Mouse (Mus musculus): ENCODE measurements around the gene Metrnl. TPM values are rescaled to one million over a fixed set of nuclear protein-coding genes. Genes with fewer than 3 reads are reported as not detected.

The Metrnl gene
- total RNA-seq, 4 experiments from 2014 or later, result 9.0 to 14.8 (median 12.3) TPM

- no peak for DNase-seq (ENCODE audit: low spot score in 2 of 2)
Measured at GRCm38 (mm10) chr11:121685491-121686001, 15.8 kb upstream of the Metrnl start.

- no peak for DNase-seq (ENCODE audit: low spot score in 2 of 2)
Measured at GRCm38 (mm10) chr11:121686091-121686490, 15.3 kb upstream of the Metrnl start.

- DNase-seq (ENCODE audit: low spot score in 2 of 2), result no peak
Measured at GRCm38 (mm10) chr11:121686674-121687073, 14.7 kb upstream of the Metrnl start.

GRCm38 (mm10) chr11:121688024-121688423, 13.3 kb upstream of the Metrnl start:
- DNase-seq (ENCODE audit: low spot score in 2 of 2), result no peak

DNA sequence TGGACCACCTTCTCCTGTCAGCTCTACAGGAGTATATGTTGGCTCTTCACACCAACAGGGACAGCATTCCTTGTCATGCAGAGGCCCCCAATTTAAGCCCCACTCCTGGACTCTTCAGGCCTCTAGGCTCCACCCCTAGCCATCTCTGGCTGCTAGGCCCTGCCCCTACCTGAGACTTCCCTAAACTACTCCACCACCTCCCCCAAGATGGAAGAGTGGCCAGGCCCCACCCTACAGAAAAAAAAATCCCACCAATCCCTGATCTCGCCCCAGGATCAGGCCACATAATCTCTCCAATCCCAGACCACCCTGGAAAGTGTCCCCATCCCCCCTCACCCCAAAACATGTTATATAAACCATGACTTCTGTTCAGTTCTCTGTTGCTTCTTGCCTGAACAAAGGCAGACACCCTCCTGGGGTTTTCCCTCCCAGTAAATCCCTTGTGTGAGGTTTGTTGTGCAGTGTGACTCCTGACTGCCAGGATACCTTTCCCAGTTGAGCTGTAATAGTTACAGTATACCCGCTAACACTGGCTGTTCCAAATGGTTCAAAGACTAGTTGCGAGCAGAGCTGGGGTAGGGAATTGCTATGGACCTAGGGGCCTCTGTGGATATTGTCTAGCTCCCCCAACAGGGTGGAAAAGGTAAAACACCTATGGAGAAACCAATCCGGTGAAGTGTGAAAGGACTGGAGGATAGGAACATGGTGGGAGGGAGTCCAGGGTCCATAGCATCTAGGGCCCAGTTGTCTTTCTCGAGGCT, 5.9 kb upstream of the Metrnl start:
- no peak for DNase-seq (ENCODE audit: low spot score in 2 of 2)

GRCm38 (mm10) chr11:121697271-121697670, 4.1 kb upstream of the Metrnl start:
- no peak for DNase-seq (ENCODE audit: low spot score in 2 of 2)

DNA sequence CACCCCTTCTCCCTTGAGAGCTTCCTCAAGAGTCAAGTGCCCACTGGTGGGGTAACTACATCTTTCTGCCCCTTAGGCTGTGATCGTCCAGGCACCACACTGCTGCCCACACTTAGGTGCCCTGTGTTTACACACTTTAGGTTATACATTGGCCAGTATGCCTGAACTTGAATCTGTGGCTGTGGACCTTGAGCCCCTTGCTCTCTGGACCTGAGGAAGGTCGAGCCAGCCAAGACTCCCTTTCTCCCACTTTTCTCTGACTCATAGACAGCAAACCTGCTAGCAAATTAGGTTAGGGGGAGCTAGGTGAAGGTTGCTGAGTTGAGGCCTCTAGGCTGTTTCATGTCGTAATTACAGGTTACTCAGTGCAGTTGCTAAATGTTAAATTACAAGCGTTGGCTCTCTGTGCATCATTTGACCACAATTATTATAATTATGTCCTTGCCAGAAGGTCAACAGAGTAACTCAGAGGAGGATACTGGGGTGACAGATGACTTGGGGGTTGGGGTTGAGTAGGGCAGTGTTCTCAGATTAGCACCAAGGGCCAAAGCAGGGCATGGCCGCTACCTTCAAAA, 2.9 kb upstream of the Metrnl start:
- DNase-seq (ENCODE audit: low spot score in 2 of 2), result no peak

DNA sequence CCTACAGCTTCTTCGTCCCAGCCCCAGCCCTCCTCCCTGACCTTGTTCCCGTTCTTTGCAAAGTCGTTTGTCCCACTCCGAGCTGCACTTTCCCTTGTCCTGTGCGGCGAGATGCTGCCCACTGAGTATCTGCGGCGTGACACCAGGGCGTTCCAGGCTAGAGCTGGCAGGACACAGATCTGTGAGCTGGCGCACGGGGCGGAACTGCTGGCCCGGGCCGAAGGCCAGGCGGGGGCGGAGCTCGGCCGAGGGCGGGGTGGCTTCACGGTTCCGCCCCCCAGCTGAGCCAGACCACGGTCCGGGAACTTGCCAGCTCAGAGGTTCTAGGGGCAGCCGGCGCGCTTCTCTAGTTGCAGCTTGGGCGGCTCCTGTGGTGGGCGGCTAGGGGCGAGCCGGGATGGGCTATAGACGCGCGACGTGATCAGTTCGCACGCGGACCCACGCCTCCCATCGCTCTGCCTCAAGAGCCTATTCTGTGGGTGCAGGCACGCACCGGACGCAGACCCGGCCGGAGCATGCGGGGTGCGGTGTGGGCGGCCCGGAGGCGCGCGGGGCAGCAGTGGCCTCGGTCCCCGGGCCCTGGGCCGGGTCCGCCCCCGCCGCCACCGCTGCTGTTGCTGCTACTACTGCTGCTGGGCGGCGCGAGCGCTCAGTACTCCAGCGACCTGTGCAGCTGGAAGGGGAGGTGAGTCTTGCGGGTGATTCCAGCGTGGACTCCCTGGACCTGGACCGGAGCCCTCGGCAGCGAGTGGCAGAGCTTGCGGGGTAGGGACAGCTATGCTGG, 959 bp downstream of the Metrnl start:
- peak; percentile 62 to 73 for DNase-seq (ENCODE audit: low spot score in 2 of 2)

- DNase-seq (ENCODE audit: low spot score in 2 of 2), result peak; percentile 34 to 42
Measured at GRCm38 (mm10) chr11:121702895-121703618, 1.7 kb downstream of the Metrnl start.

DNA sequence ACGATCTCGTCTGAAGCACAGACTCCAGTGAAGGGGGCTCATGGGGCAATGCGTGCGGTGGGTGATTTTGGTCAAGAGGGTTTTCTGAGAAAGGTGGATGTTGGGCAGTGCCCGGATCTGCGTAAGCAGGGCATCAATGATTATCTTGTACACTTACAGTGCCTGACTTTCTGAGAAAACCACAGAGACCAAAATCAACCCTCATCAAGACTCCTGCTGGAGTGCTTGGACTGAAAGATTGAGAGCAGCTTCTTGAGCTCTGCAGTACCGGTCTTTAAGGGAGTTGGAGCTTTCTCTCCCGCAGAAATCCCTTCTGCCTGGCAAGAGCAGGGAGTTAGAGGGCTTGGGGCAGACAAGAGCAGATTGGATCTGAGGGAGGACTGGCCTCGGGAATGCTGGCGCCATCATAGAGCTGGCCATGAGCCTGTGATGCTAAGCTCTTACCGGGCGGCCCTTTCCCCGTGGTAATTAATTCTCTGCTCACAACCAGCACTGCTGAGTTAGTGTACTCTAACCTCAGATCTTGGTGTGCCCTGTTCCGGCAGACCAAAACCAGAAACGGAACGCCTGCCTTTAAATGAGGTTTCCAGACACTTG, 2.4 kb downstream of the Metrnl start:
- DNase-seq (ENCODE audit: low spot score in 2 of 2), result no peak

- no peak for DNase-seq (ENCODE audit: low spot score in 2 of 2)
Measured at GRCm38 (mm10) chr11:121706521-121707005, 5.2 kb downstream of the Metrnl start.

DNA sequence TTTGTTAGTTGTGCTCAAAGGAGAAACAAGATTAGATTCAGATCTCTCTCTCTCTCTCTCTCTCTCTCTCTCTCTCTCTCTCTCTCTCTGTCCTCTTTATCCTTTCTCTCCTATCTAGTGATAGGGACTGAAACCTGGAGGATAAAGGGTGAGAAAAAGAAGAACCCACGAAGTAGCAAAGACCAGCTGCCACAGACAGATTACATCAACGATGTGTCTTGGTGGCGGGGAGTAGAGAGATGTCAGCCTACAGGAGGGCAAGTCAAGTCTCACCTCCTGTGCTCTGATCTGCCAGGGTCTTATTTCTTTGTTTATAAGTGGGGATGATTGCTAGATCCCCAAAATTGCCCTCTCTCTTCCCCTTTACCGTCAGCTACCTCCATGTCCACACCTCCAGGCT, 7.9 kb downstream of the Metrnl start:
- DNase-seq (ENCODE audit: low spot score in 2 of 2), result no peak

GRCm38 (mm10) chr11:121710245-121710644, 8.9 kb downstream of the Metrnl start:
- DNase-seq (ENCODE audit: low spot score in 2 of 2), result no peak

DNA sequence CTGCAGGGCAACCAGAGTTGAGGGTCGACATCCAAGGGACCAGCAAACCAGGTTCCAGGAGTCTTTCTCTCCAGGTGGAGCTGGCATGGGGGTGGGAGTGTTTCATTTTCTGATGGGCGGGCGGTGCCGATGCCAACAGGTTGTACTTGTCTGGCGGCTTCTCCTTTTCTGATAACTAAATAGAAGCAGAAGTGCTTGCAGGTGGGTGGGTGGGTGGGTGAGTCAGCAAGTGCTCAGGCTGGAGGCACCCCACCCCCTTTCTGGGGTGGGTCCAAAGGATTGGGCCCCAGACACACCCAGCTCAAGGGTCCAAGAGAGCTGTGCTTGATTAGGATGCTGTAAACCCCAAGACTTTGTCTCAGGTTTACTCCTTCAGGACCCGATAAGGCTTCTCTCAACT, 11.6 kb downstream of the Metrnl start:
- no peak for DNase-seq (ENCODE audit: low spot score in 2 of 2)

DNA sequence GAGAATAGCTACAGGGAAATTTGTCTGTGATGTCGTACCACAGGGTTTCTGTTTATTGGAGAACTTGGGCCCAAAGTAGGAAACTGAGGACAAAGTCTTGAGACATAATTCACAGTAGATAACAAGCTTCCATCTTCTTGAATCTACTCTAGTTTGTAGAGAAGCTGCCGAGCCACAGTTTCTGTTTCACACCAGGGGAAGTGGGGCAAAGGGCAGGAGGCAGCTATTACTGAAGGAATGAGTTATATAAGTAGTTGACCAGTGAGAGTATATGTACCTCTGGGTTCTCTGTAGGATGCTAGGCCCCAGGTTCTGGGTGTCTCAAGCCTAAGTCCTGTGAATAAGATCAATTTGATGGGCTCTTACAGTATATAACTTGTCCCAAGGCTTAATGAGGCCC, 12.2 kb downstream of the Metrnl start:
- no peak for DNase-seq (ENCODE audit: low spot score in 2 of 2)

DNA sequence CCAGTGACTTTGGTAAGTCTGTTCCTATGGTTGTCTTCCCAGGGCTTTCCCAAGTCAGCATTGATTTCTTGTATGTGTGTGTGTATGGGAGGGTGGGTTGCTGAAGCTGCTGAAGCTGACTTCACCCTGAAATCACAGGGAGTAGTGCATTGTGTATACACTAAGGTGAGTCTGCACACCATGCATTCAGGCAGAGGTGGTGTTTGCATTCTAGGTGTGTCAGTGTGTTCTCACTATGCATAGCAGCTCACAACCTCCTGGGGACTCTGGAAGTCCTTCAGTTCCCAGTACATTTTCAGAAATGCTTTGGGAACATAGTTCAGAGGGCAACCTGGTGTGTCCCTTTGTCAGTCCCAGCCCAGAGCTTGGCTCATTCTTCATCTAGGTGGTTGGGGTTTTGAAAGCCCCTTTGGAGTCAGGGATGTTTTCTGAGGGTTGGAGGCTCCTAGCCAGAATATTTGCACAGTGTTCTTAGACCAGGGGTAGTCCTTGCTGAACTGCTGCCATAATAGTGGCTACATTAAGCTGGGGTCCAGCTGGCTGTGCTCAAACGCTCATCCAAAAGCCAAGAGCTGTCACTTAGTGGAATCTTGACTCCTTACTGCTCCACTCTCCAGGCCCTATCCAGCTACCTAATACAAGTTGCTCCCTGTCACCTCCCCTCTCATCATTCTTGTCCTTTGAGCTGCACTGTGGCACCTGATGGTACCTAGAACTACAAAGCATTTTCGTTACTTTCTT, 13.6 kb downstream of the Metrnl start:
- DNase-seq (ENCODE audit: low spot score in 2 of 2), result no peak

DNA sequence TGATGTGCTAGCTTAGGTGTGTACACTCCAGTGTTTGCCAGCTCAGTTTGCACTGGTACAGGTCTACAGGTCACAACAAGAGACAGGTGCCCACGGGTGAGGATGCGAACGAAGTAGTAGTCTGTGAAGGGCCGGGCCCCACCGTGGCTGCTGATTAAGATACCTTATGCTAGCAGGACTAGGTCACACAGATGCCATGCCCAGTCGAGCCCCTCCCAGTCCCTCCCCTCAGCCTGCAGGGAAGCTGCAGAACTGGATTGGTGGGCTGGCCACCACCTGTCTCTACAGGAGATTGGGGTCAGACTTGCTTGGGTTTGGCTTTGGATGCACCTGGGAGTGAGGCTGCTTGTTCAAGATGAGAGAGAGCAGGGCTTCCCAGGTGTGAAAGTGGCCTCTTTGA, 16.4 kb downstream of the Metrnl start:
- DNase-seq (ENCODE audit: low spot score in 2 of 2), result no peak

- DNase-seq (ENCODE audit: low spot score in 2 of 2), result no peak
Measured at GRCm38 (mm10) chr11:121720752-121721151, 19.4 kb downstream of the Metrnl start.

DNA sequence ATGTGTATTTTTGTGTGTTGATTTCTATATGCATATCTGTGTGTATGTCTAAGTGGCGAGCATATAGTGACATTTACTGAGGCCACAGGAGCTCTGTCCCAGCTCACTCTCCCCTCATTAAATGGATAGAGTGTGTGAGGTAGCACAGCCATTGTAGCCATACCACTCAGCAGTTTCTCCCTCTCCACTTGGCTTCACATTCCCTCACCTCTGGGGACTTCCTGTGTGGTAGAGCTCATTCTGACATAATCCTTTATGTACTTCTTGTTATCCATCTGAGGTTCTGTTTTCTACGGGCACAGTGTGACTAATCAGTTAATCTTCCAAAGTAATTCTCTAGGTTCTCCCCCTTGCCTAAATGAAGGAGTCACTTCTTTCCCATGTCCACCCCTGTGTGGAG, 21.1 kb downstream of the Metrnl start:
- DNase-seq (ENCODE audit: low spot score in 2 of 2), result no peak

DNA sequence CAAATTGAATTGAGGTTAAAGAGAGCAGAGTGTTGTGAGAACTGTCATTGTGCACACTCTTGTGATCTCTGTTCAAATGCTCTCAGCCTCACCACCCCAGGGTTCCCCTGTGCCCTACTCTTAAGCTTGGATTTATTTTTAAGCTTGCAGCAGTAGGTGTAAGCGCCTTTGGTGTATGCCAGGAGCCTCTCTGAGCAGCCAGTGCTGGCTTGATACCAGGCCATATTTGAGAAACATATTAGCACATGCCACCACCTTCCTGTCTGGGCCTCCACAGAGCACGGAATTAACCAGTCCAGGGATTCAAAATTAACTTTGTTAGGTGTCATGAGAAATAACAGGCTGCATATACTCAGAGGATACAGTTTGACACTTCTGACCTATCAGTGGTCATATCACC, 25.3 kb downstream of the Metrnl start:
- DNase-seq (ENCODE audit: low spot score in 2 of 2), result no peak
